Mouse (Mus musculus): ENCODE data around the gene Rnf186.

- TF ChIP-seq TAL1 (conservative IDR thresholded peaks at IDR 0.05; ENCODE audit: low read depth, low read length) = no peak
- TF ChIP-seq CTCF (IDR thresholded peaks at IDR 0.05; ENCODE audit: low read depth, low read length) = no peak
- TF ChIP-seq GATA1 (IDR thresholded peaks at IDR 0.05; ENCODE audit: borderline replicate concordance, low read length) = no peak
Observed at GRCm38 (mm10) chr4:138983422-138983821, 16.5 kb downstream of the Rnf186 start.
